Mouse (Mus musculus) embryo, embryonic 9.5 days (tissue): ENCODE results near the gene Tgfb2.

Source experiments
- DNase-seq: peaks from one replicate; pipeline ENCODE4 v3.0.0-alpha.2; 2017; ENCODE audit errors: extremely low spot score

The Tgfb2 gene

GRCm38 (mm10) chr1:186656201-186656600 is 49.6 kb downstream of the Tgfb2 start:
- no peak for DNase-seq

GRCm38 (mm10) chr1:186655096-186655495 is 50.7 kb downstream of the Tgfb2 start:
- no peak for DNase-seq

DNA sequence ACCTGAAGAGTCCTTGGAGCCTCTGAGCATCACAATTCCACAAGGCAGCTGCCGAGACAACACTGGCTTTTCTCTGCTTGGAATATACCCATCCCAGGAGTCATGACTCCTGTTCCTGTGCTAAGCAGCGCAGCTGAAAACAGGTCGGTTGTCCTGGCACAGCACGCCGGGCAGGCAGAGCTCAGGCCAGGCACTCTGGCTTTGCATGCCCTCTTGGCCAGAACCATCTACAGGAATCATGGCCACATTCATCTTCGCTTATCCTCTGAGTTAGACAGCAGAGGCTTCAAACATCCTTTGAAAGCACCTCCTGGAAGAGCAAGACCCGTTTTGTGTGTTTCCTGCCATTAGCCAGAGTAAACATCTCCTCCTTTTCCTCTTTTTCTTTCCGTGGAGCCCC is 53.6 kb downstream of the Tgfb2 start:
- no peak for DNase-seq

GRCm38 (mm10) chr1:186650011-186650410 is 55.8 kb downstream of the Tgfb2 start:
- no peak for DNase-seq

- no peak for DNase-seq
Observed at GRCm38 (mm10) chr1:186637304-186638213, 68.2 kb downstream of the Tgfb2 start.

DNA sequence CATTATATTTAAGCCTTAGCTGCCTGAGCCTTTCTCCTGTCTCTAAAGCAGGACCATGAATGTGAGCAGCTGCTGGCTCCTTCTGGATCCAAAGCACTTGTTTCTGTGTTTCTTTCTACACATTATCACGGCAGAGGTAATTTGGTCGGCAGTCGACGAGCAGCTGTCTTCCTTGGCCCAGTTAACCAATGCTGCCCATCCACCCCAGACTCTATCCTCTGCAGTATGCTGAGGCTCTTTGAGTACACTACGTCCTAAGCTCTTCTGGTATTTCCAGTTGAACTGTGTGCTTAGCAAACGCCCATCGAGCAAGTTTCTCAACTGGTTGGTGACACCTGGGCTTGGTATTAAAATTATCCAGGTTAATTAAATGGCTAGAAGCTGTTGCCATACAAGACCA is 70.7 kb downstream of the Tgfb2 start:
- no peak for DNase-seq

GRCm38 (mm10) chr1:186631457-186631856 is 74.3 kb downstream of the Tgfb2 start:
- DNase-seq, result no peak

GRCm38 (mm10) chr1:186630971-186631370 is 74.8 kb downstream of the Tgfb2 start:
- no peak for DNase-seq

- DNase-seq, result no peak
Observed at GRCm38 (mm10) chr1:186627451-186627995, 78.3 kb downstream of the Tgfb2 start.

- DNase-seq, result no peak
Observed at GRCm38 (mm10) chr1:186624474-186624873, 81.3 kb downstream of the Tgfb2 start.

GRCm38 (mm10) chr1:186621812-186622211 is 84.0 kb downstream of the Tgfb2 start:
- no peak for DNase-seq

GRCm38 (mm10) chr1:186618285-186618684 is 87.5 kb downstream of the Tgfb2 start:
- no peak for DNase-seq

GRCm38 (mm10) chr1:186611371-186611770 is 94.4 kb downstream of the Tgfb2 start:
- no peak for DNase-seq

GRCm38 (mm10) chr1:186610481-186610880 is 95.3 kb downstream of the Tgfb2 start:
- DNase-seq, result no peak

DNA sequence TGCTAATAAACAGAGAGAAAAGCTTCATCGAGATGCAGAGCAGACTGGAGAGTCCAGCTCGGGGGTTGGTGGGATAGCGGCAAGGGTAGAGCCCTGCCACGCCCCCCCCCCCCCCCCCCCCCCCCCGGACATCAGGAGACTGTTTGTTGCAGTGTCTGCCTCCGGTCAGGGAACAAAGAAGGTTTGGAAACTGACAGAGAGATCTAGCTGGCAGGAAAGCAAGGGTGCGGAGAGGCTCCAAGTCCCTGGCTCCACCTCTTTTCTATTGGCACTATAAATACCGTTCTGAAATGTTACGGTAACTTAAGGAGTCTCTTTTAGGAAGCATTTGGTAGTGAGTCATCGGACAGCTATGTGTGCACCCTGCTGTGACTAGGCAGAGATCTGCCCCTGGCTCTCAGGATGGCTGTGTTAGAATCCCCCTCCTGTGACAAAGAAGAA is 96.0 kb downstream of the Tgfb2 start:
- DNase-seq, result peak; percentile 40

GRCm38 (mm10) chr1:186608116-186608515 is 97.7 kb downstream of the Tgfb2 start:
- no peak for DNase-seq

- DNase-seq, result no peak
Observed at GRCm38 (mm10) chr1:186605635-186606034, 100.2 kb downstream of the Tgfb2 start.

- no peak for DNase-seq
Observed at GRCm38 (mm10) chr1:186604124-186604523, 101.7 kb downstream of the Tgfb2 start.

GRCm38 (mm10) chr1:186588226-186588625 is 117.6 kb downstream of the Tgfb2 start:
- no peak for DNase-seq

GRCm38 (mm10) chr1:186587065-186587804 is 118.6 kb downstream of the Tgfb2 start:
- DNase-seq, result no peak

GRCm38 (mm10) chr1:186585571-186586164 is 120.1 kb downstream of the Tgfb2 start:
- DNase-seq, result no peak

GRCm38 (mm10) chr1:186583933-186584332 is 121.9 kb downstream of the Tgfb2 start:
- no peak for DNase-seq
